In genomic region chr2:91182016-91182404, GRCm38 (mm10) we compare ENCODE assay signal across 7 mouse cellular contexts. TPM values are rescaled to one million over a fixed set of nuclear protein-coding genes. Genes with fewer than 3 reads are reported as not detected.
DNase-seq lines count a peak whose midpoint lies in the region; TF ChIP-seq lines count a peak whose summit lies in the region.

No protein-coding gene starts in this region.

- H3ac ChIP-seq in myocyte (ENCODE audit: control insufficient read depth, insufficient read length): peak overlapping the region; percentile 28

- peak overlapping the region; percentile 95 for H3K4me2 ChIP-seq in myocyte (ENCODE audit: low read depth)

- no peak for TF ChIP-seq POLR2A in myocyte (IDR thresholded peaks at IDR 0.05; ENCODE audit: insufficient read length, low read depth)

- intact Hi-C loops in left cerebral cortex, postnatal 25 days (cut with DNase I): loop anchor here (1.0 to 2.0 kb wide), 2 partner anchors 20 to 47 kb away; partner anchors contain the start of genes Acp2 and Nr1h3

- peak overlapping the region; percentile 42 for H3K4me3 ChIP-seq in myocyte

- H3K79me2 ChIP-seq in myocyte (ENCODE audit: control insufficient read depth, insufficient read depth): peaks cover 6% of the 10 kb centered on the region

- H3K36me3 ChIP-seq in myocyte (ENCODE audit: control insufficient read depth, insufficient read depth): no peaks in the 10 kb centered on the region

- peak; percentile 27 to 64 for DNase-seq in left cerebral cortex, postnatal 25 days (ENCODE audit: low spot score in 2 of 2)
- no peak for DNase-seq in left cerebral cortex, adult 18-20 months (ENCODE audit: low spot score in 2 of 2)
- DNase-seq in MN1 (ENCODE audit: low spot score): peak; percentile 19
- DNase-seq in cerebellum, postnatal 36 days: peak; percentile 56 to 64
- DNase-seq in induced T-regulatory cell, adult 2 months (ENCODE audit: low read depth): peak; percentile 85
- DNase-seq in layer of hippocampus, adult 8-10 months (ENCODE audit: low spot score in 2 of 2): no peak

- no peaks in the 10 kb centered on the region for H3K27me3 ChIP-seq in myocyte (ENCODE audit: control insufficient read depth, insufficient read depth, insufficient read length)

TF ChIP-seq in myocyte, 11 proteins besides CTCF, POLR2A, EP300 and RAD21:
- TF ChIP-seq CEBPB (IDR thresholded peaks at IDR 0.05; ENCODE audit: insufficient read depth, poor library complexity, severe bottlenecking) (no peak), REST (IDR thresholded peaks at IDR 0.05; ENCODE audit: insufficient read depth, insufficient read length) (no peak), TCF3 (IDR thresholded peaks at IDR 0.05; ENCODE audit: insufficient read length, low read depth) (no peak), USF1 (IDR thresholded peaks at IDR 0.05; ENCODE audit: low read depth) (no peak), MYOG (IDR thresholded peaks at IDR 0.05; ENCODE audit: control insufficient read depth in 1 of 3, insufficient read depth in 1 of 3, insufficient read length in 2 of 3, low read depth in 2 of 3) (no peak), MYOD1 (IDR thresholded peaks at IDR 0.05; ENCODE audit: control insufficient read depth in 1 of 3, insufficient read length in 2 of 3, low read depth in 2 of 3) (no peak)

RNA-seq across cellular contexts. Expression of gene Madd, which starts 1.6 kb away (rescaled TPM):
- 100 to 1,000 TPM; 232 to 233 TPM for total RNA-seq in left cerebral cortex, postnatal 25 days (2021)
- total RNA-seq in left cerebral cortex, adult 18-20 months (2021): 100 to 1,000 TPM; 222 to 228 TPM
- polyA plus RNA-seq in myocyte (2012; fragmentation: generic; extraction: Trizol): 10.2 TPM
- total RNA-seq in layer of hippocampus, adult 8-10 months (2022): 100 to 1,000 TPM; 202 to 259 (median 228) TPM

RNA-seq across cellular contexts. Expression of gene Nr1h3, which starts 20.6 kb away (rescaled TPM):
- total RNA-seq in left cerebral cortex, postnatal 25 days (2021): 1 to 10 TPM; 2.7 to 5.7 TPM
- 1 to 10 TPM; 3.5 to 3.6 TPM for total RNA-seq in left cerebral cortex, adult 18-20 months (2021)
- 0.53 TPM for polyA plus RNA-seq in myocyte (2012; fragmentation: generic; extraction: Trizol)
- total RNA-seq in layer of hippocampus, adult 8-10 months (2022): 1 to 10 TPM; 3.7 to 5.8 (median 4.3) TPM

RNA-seq across cellular contexts. Expression of gene Acp2, which starts 20.7 kb away (rescaled TPM):
- total RNA-seq in left cerebral cortex, postnatal 25 days (2021): 10 to 100 TPM; 49.7 to 51.4 TPM
- total RNA-seq in left cerebral cortex, adult 18-20 months (2021): 10 to 100 TPM; 49.5 TPM
- polyA plus RNA-seq in myocyte (2012; fragmentation: generic; extraction: Trizol): 16.9 TPM
- 10 to 100 TPM; 54.9 to 64.9 (median 59.8) TPM for total RNA-seq in layer of hippocampus, adult 8-10 months (2022)

RNA-seq across cellular contexts. Expression of gene Ddb2, which starts 54.8 kb away (rescaled TPM):
- 10 to 100 TPM; 10.6 to 11.9 TPM for total RNA-seq in left cerebral cortex, postnatal 25 days (2021)
- 10 to 100 TPM; 10.9 to 13.5 TPM for total RNA-seq in left cerebral cortex, adult 18-20 months (2021)
- polyA plus RNA-seq in myocyte (2012; fragmentation: generic; extraction: Trizol): 2.0 TPM
- total RNA-seq in layer of hippocampus, adult 8-10 months (2022): 10 to 100 TPM; 11.2 to 12.4 (median 11.9) TPM

Comparison
In these comparisons a context has a peak if more than half of its experiments do, and no peak if none do; other contexts are left out.
1. DNase-seq: peak in left cerebral cortex, postnatal 25 days (2 of 2), MN1 (single experiment), cerebellum, postnatal 36 days (2 of 2) and induced T-regulatory cell, adult 2 months (single experiment); none in left cerebral cortex, adult 18-20 months (0 of 2) and layer of hippocampus, adult 8-10 months (0 of 2).